Mouse (Mus musculus): ENCODE measurements around the gene Abcb9.

GRCm38 (mm10) chr5:124138066-124138465 lies 42.5 kb upstream of the Abcb9 start:
- no peak for TF ChIP-seq CTCF (IDR thresholded peaks at IDR 0.05; ENCODE audit: borderline replicate concordance, insufficient read depth, low read depth, low read length)
- no peak for TF ChIP-seq POLR2A (IDR thresholded peaks at IDR 0.05; ENCODE audit: borderline replicate concordance, insufficient read depth, low read length)

Measured in cerebellum, adult 2 months (tissue).